Mouse (Mus musculus) lung, postnatal 4 days (tissue): ENCODE measurements around the gene Mpv17l2.

ENCODE experiments used
- DNase-seq, 2 experiments: peaks; one replicate each; pipeline ENCODE4 v3.0.0; 2021

Gene Mpv17l2

DNA sequence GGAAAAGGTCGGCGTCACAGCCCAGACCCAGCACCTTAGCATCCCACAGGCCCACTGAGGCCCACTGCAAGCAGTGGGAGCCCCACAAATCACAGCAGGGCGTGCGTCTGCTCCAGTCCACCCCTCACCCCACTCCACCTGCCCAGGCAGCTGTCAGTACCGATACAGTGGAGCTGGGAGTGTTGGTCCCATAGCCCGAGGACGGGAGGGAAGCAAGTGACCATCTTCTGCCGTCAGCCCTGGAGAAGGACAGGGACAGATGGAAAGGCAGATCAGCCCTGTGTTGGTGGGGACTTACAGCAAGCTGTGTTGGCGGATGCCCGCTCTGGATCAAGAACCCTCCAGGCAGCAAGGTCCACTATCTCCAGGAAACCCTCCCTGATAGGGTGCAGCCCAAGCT, 28.3 kb upstream of the Mpv17l2 start:
- no peak for DNase-seq

DNA sequence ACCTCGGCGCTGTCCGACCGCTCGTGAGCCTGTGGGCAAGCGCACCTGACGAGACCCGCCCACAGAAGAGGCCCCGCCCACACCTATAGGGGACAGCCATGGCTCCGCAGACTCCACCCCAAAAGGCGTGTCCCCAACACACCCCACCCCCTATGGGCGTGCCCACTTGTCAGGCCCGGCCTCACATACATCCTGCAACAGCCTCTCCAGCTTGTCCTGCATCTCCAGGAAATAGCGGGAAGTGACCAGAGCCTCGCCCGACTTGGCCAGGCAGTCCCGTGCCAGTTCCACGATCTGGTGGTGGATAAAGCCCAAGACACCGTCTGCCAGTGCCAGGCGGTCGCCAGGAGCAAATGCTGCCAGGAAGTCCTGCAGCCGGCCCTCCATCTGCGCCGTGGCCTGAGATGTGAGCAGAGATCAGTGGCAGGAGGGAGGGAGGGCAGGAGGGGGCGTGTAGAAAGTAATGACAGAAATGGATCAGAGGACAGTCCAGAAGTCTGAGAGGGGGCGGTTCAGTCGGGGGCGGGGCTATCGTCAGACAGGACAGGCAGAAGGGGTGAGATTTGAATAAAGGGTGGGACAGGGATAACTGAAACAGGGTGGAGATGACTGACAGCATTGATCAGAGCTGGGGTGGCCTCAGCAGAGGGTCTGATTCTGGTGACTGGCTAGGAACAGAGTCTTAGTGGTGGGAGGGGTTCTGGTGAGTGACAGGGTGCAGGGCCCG, 27.4 kb upstream of the Mpv17l2 start:
- peak; percentile 74 to 82 for DNase-seq

DNA sequence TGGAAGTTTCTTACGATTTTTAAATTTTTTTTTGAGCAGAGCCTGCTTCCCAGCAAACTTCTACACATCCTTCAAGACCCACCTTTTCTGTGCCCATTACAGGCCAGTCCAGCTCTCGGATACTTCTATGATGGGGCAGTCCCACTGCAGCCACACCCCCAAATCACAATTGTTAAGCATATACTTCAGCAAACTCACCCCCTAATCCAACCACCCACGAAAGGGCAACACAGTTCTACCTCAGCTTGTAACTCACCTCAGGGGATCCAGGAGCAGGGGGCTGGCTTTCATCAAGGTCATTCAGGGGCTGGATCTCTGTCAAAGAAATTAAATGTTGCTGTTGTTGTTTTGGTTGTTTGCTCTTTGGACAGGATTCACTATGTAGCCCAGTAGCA, 26.3 kb upstream of the Mpv17l2 start:
- DNase-seq: no peak

DNA sequence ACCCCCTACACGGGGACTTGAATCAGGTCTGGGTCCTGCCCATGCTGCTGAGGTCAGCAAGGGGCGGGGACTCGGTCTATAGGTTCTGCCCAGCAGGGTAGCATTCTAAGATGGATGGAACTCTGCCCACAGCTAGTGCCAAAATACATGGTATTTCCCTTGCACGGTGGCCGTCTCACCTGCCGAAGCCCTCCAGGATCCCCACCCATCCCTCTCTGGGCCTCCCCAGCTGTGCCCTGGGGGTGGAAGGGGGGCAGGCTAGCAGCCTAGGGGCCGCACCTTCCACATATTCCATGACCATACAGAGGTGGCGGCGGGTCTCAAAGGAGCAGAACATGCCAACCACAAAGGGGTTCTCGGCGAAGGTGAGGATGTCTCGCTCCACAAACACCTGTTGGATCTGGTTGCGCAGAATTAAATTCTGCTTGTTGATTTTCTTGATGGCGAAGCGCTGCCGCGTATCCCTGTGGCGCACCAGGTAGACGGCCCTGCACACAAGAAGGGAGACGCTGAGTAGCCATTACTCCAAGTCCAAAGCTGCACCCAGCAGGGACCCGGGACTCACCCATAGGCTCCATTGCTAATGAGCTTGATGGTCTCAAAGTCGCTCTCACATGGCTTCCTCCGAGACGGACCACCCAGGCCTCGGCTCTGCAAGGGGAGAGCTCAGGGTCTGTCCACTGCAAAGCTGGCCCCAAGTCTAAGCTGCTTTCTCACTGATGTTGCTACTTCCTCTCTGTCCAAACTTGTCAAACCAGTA, 25.7 kb upstream of the Mpv17l2 start:
- no peak for DNase-seq

DNA sequence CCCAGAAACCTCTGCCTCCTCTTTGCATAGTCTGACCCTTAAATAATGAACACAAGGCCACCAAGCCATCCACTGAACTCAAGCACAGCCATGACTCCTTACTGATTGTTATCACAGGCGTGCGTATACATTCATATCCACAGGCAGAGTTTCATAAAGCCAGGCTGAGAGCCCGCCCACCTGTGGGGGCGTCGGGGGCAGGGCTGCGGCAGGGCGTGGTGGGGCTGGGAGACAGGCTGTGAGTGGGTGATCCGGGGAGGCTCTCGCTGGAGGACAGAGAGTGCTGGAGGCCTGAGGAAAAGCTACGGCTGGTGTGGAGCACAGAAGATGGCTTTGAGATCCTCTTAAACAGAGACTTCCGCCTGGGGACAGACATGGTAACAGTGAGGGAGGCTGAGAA, 19.3 kb upstream of the Mpv17l2 start:
- DNase-seq: no peak

DNA sequence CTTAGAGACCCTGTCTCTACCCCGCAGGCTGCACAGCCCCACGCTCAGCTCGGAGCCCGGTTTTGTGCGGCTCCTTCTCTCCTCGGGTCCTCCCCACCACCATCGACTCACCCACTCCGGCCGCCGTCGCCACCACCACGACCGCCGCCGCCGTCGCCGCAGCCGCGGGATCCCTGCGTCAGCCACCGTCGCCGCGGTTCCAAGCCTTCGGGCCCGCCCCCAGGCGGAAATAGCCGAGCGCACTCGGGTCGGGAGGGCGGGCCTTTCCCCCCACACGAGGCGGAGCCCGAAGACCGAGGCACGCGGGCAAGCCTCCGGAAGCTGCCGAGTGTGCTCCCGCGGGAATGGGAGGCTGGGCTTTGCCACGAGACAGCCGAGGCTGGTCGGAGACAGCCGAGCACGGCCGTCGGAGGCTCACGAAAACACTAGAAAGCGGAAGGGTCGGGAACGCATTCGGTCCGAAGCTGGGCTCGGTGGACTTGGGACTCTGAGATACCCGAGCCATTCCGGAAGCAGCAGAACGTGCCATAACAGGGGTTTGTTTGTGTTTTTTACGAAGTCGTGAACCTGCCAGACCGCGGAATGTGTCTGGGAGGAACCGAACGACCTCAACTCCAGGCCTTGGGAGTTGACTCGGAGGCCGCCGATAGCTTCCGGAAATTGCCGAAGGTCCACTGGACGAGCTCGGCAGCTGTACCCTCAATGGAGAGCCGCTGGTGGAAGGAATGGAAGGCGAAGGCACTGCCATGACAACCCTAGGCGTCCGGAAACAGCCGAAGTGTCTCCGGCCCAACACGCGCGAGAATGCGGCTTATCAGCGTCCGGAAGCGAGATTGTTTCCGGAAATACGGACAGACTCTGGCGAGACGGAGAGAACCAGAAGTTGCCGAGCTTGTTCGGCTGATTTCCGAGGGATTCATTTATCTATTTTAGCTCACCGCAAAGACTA, 16.0 kb upstream of the Mpv17l2 start, which contains the start of gene Pik3r2:
TSS of gene Pik3r2 (minus strand) at position 218 of the 949 bp plus-strand sequence.
- peak; percentile 98 for DNase-seq

DNA sequence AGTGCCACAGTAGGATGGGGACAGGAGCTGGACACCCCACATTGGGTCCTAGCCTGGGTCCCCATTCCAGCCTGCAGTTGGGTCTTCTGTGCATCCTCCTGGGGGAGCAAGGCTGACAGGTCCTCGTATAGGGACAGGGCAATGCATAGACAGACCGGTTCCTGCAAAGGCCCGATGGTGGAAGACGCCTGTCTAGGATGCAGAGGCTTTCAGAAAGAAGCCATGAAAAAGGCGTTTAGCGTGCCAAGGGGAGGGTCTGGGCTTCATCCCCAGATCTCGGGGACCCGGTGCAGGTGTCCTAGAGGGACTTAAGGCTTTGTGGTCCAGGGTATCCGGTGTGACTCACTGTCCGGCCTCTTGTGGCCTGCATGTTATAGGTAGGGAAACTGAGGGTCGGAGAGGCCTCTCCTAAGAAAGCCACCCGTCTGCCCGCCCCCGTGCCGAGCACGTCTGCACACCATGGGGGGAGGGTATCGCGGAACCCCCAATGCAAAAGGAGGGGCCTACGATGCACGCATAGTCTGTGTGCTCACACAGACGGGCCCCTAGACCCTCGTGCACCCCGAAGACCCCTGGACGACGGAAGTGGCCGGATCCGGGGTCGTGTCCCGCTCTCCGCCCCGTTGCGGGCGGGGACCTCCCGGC, 15.2 kb upstream of the Mpv17l2 start:
- peak in 1 of 2 experiments; percentile 37 for DNase-seq

DNA sequence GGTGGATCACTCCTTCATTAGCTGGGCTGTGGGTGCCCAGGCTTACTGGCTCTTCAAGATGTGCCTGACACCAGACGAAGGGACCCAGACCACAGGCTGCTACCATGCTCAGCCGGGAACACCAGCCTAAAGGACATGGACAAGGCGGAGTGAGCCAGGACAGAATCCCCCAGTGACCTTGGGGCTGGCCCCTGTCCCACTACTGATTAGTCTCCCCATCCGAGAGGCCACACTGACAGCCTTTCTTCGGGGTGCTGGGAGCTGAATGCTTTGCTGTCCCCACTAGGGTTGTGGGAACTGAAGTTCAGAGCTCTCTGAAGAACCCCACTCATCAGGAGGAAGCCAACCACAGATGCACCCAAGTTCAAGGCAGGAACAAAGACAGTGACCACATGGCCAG, 14.5 kb upstream of the Mpv17l2 start:
- DNase-seq: no peak

DNA sequence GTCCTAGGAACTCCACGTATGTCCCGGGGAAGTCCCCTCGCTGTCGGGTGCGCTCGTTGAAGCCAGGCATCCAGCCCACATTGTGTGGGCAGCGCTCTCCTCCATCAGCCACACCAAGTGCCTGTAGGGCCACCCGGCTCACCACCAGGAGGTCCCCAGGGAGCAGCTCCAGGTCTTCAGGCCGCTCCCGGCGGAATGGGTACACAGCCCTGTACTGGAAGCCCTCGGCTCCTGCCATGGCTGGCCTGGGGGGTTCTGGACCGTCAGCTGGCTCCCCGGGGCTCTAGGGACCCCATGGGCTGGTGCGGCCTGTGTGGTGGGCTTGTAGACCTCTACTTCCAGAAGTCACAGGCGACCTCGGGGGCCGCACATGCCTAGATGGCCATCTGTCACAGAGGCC, 14.0 kb upstream of the Mpv17l2 start:
- DNase-seq: no peak

DNA sequence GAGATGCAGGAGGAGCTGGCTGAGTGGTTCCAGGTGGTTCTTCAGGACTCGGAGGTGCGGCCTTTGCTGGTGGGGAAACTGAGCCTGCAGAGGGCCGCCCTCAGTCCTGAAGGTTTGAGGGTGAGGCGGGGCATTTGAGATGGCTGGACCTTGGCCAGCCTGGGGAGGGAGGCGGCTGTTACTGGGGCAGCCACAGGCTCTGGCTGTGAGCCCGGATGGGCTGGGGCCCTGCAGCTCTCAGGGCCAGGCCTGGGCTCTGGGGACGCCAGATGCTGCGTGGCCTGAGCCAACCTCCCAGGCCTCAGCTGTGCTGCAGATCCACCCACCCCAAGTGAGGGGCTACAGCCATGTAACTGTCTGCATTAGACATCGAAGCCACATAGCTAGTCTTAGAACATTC, 13.1 kb upstream of the Mpv17l2 start:
- DNase-seq: peak; percentile 79 to 93

DNA sequence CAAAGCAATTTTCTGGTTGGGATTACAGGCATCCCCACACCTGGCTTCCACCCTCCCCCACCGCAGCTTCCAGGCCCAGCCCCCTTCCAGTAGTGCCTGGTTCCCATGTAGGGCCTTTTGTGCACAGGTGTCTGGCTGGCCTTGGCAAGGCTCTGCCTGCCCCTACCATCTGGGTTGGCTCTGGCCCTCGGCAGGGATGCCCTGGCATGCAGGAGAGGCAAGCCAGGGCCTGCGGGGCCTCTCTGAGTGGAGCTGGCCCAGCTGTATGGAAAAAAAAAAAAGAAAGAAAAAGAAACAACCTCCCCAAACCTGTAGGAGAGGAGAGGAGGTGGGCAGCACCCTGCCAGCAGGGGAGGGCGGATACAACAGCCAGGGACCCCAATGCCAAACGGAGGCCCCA, 12.7 kb upstream of the Mpv17l2 start:
- DNase-seq: no peak

DNA sequence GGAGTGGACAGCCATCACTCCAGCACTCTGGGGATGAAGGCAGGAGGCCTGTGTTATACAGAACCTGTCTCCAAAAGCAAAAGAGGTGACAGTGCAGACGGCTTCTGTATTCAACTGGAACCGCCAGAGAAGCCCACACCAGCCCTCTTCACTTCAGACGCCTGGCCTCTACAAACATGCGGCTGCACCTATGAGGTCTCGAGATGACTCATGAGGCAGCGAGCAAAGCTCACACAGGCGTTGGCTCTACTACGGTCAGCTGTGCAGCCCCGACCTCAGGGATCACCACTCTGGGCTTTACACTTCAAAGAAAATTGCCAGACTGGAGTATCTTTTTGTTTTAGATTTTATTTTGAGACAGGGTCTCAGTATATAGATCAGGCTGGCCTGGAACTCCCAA, 12.1 kb upstream of the Mpv17l2 start:
- DNase-seq: no peak

DNA sequence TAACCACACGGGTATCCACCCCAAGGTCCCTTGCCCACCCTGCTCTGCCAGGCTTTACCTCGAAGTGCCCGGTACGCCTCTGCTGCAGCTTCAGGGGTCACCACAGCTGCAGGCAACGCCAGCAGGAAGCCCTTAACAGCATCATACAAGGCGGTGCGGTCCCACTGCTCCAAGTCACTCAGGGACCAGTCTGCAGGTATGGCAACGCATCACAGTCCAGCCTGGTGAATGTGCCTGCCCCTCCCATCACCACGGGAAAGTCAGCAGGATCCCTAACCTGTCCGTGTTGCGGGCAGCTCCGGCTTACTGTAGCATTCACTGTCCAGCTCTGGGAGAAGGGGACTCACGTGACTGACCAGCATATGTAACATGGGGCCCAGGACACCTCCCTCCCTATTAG, 11.3 kb upstream of the Mpv17l2 start:
- no peak for DNase-seq

DNA sequence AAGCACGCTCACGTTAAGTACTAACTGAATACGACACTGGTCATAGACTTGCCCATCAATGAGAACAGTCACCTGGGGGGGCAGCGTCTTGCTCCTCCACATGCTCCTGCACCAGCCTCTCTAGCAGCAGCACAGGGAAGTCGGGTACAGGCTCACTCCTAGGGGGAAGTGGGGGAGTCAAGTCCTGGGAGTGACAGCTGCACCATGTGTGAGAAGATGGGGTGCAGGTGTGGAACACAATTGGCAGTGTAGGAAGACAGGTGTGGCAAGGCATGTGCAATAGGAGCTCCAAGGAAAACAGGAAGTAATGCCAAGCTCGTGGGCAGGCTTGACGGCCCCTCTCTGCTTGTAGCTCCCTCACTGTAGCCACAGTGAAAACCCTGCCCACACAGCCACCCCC, 10.5 kb upstream of the Mpv17l2 start:
- DNase-seq: no peak

DNA sequence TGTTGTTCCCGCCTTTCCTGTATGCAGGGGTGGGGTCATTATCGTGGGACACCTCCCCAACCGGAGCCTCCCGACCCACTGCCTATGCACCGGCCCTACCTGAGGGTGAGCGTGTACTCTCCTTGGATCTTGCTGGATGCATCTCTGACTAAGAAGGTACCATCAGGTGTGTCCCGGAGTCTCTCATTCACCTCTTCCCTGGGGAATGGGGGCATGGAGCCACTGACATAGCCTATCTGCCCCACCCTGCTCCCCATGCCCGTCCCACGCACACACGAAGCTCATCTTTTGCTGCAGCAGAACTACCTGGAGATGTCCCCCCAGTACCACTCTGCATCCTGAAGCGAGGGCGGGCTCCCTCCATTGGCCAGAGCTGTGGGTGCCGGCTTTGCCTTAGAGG, 10.0 kb upstream of the Mpv17l2 start:
- DNase-seq: no peak

DNA sequence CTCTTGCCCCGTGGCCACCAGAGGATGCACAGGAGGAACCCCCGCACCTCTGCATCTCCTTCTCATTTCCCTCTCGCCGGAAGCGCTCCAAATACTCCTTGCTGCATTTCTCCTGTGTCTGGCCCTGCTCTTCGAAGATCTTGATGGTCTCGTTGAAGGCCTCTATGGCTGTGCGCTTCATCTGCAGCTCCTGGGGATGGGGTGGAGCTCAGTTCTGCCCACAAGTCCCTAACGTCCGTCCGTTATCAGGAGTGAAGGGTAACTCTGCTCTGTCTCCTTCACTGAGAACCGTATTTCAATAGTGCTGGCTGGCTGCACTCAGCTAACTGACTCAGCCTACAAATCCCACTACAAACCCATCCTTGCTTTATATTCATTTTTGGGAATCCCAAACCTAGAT, 9.1 kb upstream of the Mpv17l2 start:
- no peak for DNase-seq

DNA sequence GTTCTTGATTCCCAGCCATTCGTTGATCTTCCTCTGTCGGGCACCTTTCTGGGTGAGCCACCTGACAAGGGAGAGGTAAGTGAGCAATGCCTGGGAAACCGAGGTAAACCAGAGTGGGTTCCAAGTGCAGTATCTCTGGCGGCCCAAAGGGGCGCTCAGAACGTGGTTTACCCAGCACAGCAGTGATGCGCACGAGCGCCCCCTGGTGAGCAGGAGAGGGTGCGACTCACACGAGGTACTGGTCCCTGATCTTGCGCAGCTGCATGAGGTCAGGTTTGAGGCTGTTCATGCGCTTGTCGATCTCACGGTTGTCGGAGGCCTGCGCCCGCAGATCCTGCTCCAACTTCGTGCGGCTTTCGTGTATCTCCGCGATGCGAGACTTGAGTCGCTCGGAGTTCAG, 8.6 kb upstream of the Mpv17l2 start:
- DNase-seq: peak; percentile 93 to 97

DNA sequence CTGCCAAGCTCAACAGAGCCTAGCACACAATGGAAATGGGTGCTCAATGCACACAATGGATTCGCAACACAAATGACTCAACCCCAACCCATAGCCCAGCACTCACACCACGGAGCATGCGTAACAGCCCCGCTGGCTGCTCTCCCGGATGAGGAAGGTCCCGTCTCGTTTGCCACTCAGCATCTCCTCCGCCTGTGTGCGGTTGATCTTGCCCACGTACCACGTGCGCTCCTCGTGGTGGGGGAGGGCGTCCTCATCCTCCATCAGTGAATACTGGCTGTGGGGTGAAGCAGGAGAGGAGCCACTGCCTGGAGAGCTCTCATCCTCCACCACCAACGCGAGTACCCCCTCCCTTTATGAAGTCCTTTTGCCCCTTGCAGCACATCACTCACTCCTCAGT, 8.2 kb upstream of the Mpv17l2 start:
- peak; percentile 61 to 62 for DNase-seq

DNA sequence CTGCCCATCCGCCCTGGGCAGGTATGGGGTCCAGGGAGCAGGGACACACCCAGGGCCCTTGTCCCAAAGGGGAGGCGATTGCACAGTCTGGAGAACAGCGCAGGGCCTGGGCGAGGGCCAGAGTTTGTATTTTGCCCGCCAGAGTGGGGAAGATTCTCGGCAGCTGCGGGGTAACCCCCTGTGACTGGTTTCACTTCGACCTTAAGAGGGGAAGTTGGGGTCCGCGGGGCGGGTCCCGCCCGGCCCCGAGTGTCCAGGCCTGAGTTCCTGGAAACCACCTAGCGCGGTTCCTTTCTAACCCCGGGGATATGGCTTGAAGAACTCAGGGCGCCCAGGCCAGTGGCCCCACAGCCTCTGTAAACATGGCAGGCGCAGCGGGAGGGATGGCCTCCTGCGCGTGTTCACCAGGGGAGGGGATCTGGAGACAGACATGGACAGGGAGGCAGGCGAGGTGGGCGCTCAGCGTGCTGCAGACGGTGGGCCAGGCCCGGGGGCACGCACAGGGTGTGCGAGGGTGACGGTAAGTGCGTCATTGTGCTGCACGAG, 7.6 kb upstream of the Mpv17l2 start:
- DNase-seq: peak; percentile 60 to 72

DNA sequence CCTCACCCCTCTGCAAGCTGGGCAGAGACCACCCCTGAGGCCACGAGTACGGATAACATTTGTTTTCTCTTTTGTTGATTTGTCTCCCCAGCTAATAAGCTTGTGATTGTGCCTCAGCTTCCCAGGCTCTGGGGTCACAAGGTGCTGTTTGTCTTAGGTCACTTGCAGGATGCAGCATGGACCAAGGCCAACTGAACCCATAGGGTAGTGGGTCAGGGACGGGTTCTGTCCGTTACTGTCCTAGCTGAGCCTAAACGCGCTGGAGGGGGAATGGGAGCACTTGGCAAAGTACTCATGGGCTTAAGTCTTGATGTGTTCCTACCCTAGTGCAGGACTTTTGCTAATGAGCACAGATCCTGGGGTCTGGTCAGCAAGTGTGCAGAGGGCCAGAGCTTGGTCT, 6.8 kb upstream of the Mpv17l2 start:
- DNase-seq: no peak

DNA sequence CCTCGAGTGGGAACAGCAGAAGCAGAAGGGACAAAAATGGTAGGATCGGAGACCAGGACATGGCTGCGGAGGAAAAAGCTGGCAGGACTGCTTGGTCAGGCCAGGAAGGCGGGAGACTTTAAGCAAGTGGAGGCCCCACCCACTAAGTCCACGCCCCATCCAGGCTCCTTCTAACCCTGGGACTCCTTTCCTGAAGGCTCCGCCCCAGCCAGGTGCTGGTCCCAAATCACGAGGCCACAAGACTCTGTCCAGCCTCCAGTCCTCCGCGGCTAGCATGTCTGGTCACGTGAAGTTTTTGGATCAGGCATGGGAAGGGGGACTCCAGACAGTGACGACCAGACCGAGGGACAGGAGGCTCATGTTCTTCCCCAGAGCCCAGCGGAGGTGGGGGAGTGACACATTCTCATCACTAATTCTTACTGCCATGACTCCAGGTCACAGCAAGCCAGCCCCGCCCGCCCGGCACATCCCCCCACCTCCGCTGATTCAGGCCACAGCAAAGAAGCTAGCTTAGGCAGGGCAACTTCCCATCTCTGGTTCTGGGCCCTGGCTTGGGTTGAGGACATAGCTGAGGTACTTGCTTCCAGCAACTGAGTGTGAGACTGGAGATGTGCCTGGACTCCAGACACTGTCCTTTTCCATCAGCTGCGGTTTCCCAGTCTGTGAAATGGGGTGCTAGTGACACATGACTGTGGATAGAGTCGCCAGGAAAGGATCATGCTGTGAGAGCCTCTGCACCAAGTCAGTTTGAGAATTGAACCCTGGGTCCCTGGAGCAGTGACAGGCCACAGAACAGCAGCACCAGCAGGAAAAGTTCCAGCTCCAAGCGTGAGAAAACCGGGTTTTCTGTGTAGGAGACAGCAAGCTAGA, 6.1 kb upstream of the Mpv17l2 start:
- peak; percentile 86 to 90 for DNase-seq
